Mouse (Mus musculus): ENCODE results near the gene Osm.

- TF ChIP-seq EP300 (IDR thresholded peaks at IDR 0.05; ENCODE audit: low read length) (no peak), CTCF (conservative IDR thresholded peaks at IDR 0.05 in 1 of 2, IDR thresholded peaks at IDR 0.05 in 1 of 2; ENCODE audit: low read depth in 2 of 2, low read length in 2 of 2) (no peak), CHD1 (IDR thresholded peaks at IDR 0.05; ENCODE audit: low read depth, low read length) (no peak), TCF12 (IDR thresholded peaks at IDR 0.05; ENCODE audit: low read depth, low read length) (no peak), PAX5 (IDR thresholded peaks at IDR 0.05; ENCODE audit: low read length) (no peak), POLR2A (IDR thresholded peaks at IDR 0.05; ENCODE audit: low read depth, low read length) (no peak), MAZ (IDR thresholded peaks at IDR 0.05; ENCODE audit: low read depth, low read length) (no peak), MXI1 (IDR thresholded peaks at IDR 0.05; ENCODE audit: low read depth, low read length) (no peak), GABPA (IDR thresholded peaks at IDR 0.05; ENCODE audit: insufficient replicate concordance, low read depth, low read length) (no peak), MAFK (IDR thresholded peaks at IDR 0.05; ENCODE audit: insufficient replicate concordance, low read length) (no peak)
Measured at GRCm38 (mm10) chr11:4215061-4215460, 21.2 kb upstream of the Osm start.
